Mouse (Mus musculus): ENCODE data around the gene Atg7. TPM values are rescaled to one million over a fixed set of nuclear protein-coding genes. Genes with fewer than 3 reads are reported as not detected.

The Atg7 gene
- polyA plus RNA-seq (2012; rRNA removed; ENCODE audit: low replicate concordance): 25.3 and 29.1 TPM in 2 replicates

GRCm38 (mm10) chr6:114642601-114643528 lies at the start of gene Atg7:
Gene Atg7 (plus strand): TSS chr6:114643097.

Other genes with a start within 250 kb of the Atg7 start
- 1.4 and 2.0 TPM in 2 replicates for gene Hrh1, start 245.2 kb upstream of the Atg7 start, polyA plus RNA-seq (2012; rRNA removed; ENCODE audit: low replicate concordance)

All from mammary gland, adult 2 months (tissue).